Mouse (Mus musculus): ENCODE results near the gene Elmod1.

DNA sequence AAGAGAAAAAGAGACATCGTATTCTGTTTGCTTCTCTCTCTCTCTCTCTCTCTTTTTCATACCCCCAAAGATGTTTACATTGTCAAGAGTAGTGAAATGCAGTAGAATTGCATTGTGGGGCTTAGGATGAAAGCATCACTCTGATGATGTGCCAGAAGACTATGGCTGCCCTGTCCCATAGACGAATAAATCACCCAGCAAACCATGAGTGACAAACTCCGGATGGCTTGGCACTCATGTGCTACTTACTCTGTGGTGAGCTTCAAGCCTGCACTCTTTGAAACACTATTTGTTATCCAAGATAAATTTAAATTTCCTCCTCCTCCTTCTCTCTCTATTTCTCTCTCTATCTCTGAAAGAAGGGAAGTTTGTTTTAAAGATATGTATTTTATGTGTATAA, 36.5 kb downstream of the Elmod1 start:
- TF ChIP-seq POLR2A (IDR thresholded peaks at IDR 0.05; ENCODE audit: borderline replicate concordance, extremely low read depth, low read depth, low read length) (no peak), CTCF (IDR thresholded peaks at IDR 0.05; ENCODE audit: insufficient read depth, low read length) (no peak)

Measured in lung, adult 2 months (tissue).